Mouse (Mus musculus): ENCODE data around the gene Gm13306. TPM values are rescaled to one million over a fixed set of nuclear protein-coding genes. Genes with fewer than 3 reads are reported as not detected.

Gm13306 gene
- not detected for polyA plus RNA-seq (2017; shearing (Covaris generic))

DNA sequence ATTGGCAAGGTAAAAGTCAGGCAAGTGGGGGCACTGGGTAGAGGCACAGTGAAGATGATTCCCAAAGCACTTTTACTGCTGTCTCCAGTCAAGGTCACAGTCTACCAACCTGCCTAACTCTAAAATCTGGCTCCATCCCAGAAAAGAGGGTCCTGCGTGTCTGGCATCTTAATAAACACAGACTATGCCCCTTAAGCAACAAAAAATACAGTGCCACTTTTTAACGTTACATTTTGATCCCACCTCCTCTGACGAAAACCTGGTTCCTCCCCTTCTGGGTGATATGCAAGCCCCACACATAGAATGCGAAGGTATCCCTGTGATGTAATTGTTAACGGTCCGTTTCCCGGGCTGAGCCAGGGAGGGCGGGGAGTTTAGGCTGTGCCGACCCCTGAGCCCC is at the start of gene Gm13306:
Gm13306 (plus strand) TSS at position 301 of the 400 bp plus-strand sequence.

GRCm38 (mm10) chr4:42114517-42114916 is 38.7 kb upstream of the Gm13306 start, which contains the start of gene Gm13304:
Gene Gm13304 (plus strand): TSS chr4:42114817.

DNA sequence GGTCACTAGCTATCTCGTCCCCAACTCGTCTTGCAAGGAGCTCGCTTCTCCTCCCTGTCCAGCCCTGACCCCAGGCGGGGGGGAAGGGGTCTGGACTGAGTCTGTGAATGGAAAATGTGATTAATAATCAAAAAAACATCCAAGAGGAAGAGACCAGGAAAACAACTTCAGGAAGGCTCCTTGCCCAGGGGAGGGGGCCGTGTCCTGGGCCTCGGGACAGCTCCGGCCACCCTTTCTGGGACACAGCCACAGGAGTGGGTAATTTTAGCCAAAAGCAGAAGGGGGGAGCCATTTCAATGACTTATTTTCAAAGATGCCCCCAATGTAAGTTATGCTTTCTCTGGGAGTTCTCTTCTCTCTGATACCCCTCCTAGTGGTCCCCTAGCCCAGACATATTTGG is 15.3 kb downstream of the Gm13306 start, which contains the start of gene Gm13305:
Gm13305 (minus strand) TSS at position 101 of the 400 bp plus-strand sequence.

Other genes starting within 250 kb of the Gm13306 start
- gene Gm21541, start 249.8 kb upstream of the Gm13306 start, polyA plus RNA-seq (2017; shearing (Covaris generic)), result not detected
- 1 to 10 TPM in 1 of 2 experiments, under 1 TPM in 1; 0.83 to 1.2 TPM for gene Gm20878, start 211.9 kb upstream of the Gm13306 start, polyA plus RNA-seq (2017; shearing (Covaris generic))
- under 1 TPM in 1 of 2 experiments, not detected in 1; 0.16 TPM for gene Fam205a4, start 187.4 kb upstream of the Gm13306 start, polyA plus RNA-seq (2017; shearing (Covaris generic))
- gene Gm21093, start 118.7 kb upstream of the Gm13306 start, polyA plus RNA-seq (2017; shearing (Covaris generic)), result not detected
- gene Gm3893, start 62.2 kb upstream of the Gm13306 start, polyA plus RNA-seq (2017; shearing (Covaris generic)), result not detected
- gene Gm13304, start 38.6 kb upstream of the Gm13306 start, polyA plus RNA-seq (2017; shearing (Covaris generic)), result 1 to 10 TPM in 1 of 2 experiments, not detected in 1; 4.1 TPM
- not detected for gene Gm13305, start 15.2 kb downstream of the Gm13306 start, polyA plus RNA-seq (2017; shearing (Covaris generic))
- under 1 TPM in 1 of 2 experiments, not detected in 1; 0.33 TPM for gene Gm10600, start 87.2 kb downstream of the Gm13306 start, polyA plus RNA-seq (2017; shearing (Covaris generic))
- gene Ccl21b, start 102.3 kb downstream of the Gm13306 start, polyA plus RNA-seq (2017; shearing (Covaris generic)), result not detected
- not detected for gene Gm21953, start 140.8 kb downstream of the Gm13306 start, polyA plus RNA-seq (2017; shearing (Covaris generic))
- not detected for gene Fam205a3, start 164.9 kb downstream of the Gm13306 start, polyA plus RNA-seq (2017; shearing (Covaris generic))